Mouse (Mus musculus) heart, postnatal 0 days (tissue): ENCODE results near the gene Cckbr. TPM values are rescaled to one million over a fixed set of nuclear protein-coding genes. Genes with fewer than 3 reads are reported as not detected.

Source experiments
- ATAC-seq: fragments of 200-750 bp; cut with Nextera tagmentation; 2 replicates; pipeline ENCODE4 v1.8.0; 2017; ENCODE audit warnings: low read depth, moderate number of reproducible peaks, moderate library complexity; ENCODE audit not compliant: insufficient read depth
- DNase-seq: peaks from one replicate; pipeline ENCODE4 v3.0.0-alpha.2; 2016; ENCODE audit warnings: low spot score
- H3K27ac ChIP-seq: fragments of 300-500 bp; sonication (generic); 2 replicates; pipeline ENCODE4 v1.5.1; 2014; ENCODE audit warnings: low read depth, mild to moderate bottlenecking
- H3K27me3 ChIP-seq: fragments of 300-500 bp; sonication (generic); 2 replicates; pipeline ENCODE4 v1.6.1; 2014; ENCODE audit warnings: low read length, mixed read lengths; ENCODE audit not compliant: control insufficient read depth, insufficient read depth
- H3K36me3 ChIP-seq: fragments of 300-500 bp; sonication (generic); replicated peaks from 2 replicates; pipeline ENCODE4 v1.6.1; 2014; ENCODE audit warnings: low read length, mixed read lengths; ENCODE audit not compliant: control insufficient read depth, insufficient read depth
- H3K4me1 ChIP-seq: fragments of 300-500 bp; sonication (generic); 2 replicates; pipeline ENCODE4 v1.6.1; 2014; ENCODE audit warnings: antibody characterized with exemption; ENCODE audit not compliant: control insufficient read depth, insufficient read depth
- H3K4me2 ChIP-seq: fragments of 300-500 bp; sonication (generic); 2 replicates; pipeline ENCODE4 v1.6.1; 2014; ENCODE audit warnings: low read depth, mild to moderate bottlenecking, low read length, moderate library complexity
- H3K4me3 ChIP-seq: fragments of 300-500 bp; sonication (generic); 2 replicates; pipeline ENCODE4 v1.5.1; 2014; ENCODE audit warnings: low read depth, low read length
- H3K9ac ChIP-seq: fragments of 300-500 bp; sonication (generic); replicated peaks from 2 replicates; pipeline ENCODE4 v1.6.1; 2014; ENCODE audit warnings: low read depth, low read length, mixed read lengths
- H3K9me3 ChIP-seq: fragments of 300-500 bp; sonication (generic); replicated peaks from 2 replicates; pipeline ENCODE4 v1.6.1; 2016; ENCODE audit warnings: low read length; ENCODE audit not compliant: control insufficient read depth
- CTCF ChIP-seq: IDR thresholded peaks from 2 replicates; pipeline ENCODE4 v1.5.1; 2016; ENCODE audit warnings: antibody characterized with exemption, control low read depth, low read depth
- EP300 ChIP-seq: IDR thresholded peaks from 2 replicates; pipeline ENCODE4 v1.6.1; 2016; ENCODE audit warnings: antibody characterized with exemption, low read depth
- WGBS: fragments of 180-500 bp; shearing (Covaris S2); extraction: QIAGEN DNeasy Blood & Tissue Kit; methylation state at CpG from one replicate; pipeline ENCODE4 v1.1.7; 2014; 5-methylcytosine and 5-hydroxymethylcytosine counted together
- polyA plus RNA-seq: library from polyadenylated mRNA; unstranded; fragments of >200 nt; fragmentation: Nextera tagmentation; extraction: Ambion mirVana; gene quantifications from 2 replicates; pipeline ENCODE4 v1.2.1, GENCODE M21; 2015
- total RNA-seq: library from RNA; depleted of rRNA; stranded (reverse); fragments of >200 nt; gene quantifications from 2 replicates; pipeline ENCODE4 v1.2.3, GENCODE M21; 2014; ENCODE audit warnings: low replicate concordance

Cckbr gene
- total and polyA plus RNA-seq, 2 experiments from 2014 or later, result not detected

DNA sequence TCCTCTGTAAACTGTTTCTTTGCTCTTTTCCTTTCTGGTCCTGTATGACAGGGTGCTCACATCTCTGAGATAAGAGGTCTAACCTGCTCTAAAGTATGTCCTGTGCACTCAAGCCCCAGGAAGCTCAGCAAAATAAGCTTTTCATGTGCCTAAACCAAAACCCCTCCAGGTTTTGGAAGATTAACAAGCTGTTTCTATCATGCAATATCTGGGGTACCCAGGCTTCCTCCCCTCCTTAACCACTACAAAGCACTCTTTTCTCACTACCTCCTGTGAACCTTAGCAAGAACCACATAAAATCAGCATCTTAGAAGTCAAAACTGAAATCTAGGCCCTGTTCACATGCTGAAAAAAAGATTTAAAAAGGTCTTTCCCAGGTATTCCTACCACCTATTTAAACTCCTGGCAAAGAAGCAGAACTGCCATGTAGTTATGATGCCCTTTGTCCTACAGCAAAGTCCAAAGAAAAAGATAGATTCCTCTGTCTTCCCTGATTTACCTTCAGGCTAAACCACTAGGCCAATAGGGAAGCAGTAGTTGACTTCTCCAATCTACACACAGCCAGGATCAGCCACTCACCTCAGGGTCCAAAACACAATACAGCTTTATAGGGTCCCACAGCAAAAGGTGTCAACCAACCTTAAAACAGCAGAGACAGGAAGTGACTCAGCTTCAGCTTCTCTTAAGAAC is 30.3 kb upstream of the Cckbr start:
- Histone ChIP-seq H3K27me3 (no peaks in the 10 kb centered on the region), H3K9ac (no peak overlapping the region), H3K9me3 (no peaks in the 10 kb centered on the region), H3K27ac (no peak overlapping the region), H3K4me2 (no peak overlapping the region), H3K4me3 (no peak overlapping the region), H3K36me3 (peaks cover 5% of the 10 kb centered on the region; the same call in 1 of the 2 replicates), H3K4me1 (0 out of 2 replicates have a peak, but pooled peaks cover 5% of the 10 kb centered on the region)
- ATAC-seq, result no peak
- DNase-seq, result no peak
- TF ChIP-seq CTCF, result no peak
- no peak for TF ChIP-seq EP300

DNA sequence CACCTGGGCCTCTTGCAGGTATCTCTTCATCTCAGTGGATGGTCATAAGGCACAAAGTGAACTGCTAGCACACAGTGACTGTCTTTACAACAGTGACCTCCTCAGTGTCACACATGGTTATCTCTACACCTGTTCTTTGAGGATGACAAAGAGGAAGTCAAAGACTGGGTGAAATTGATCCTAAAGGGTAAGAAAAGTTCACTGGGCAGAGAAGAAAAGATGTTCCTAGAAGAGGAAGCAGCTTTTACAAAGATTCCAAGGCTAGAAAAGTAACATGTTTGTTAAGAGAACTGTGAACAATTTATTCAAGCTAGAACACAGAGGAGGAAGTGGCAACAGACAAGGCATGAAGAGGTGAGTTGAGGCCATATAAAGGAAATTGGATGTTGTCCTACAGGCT is 29.4 kb upstream of the Cckbr start:
- H3K27me3 ChIP-seq, result no peaks in the 10 kb centered on the region
- peaks cover 5% of the 10 kb centered on the region; the same call in 1 of the 2 replicates for H3K36me3 ChIP-seq
- DNase-seq (no peak), ATAC-seq (no peak)
- peaks cover 5% of the 10 kb centered on the region; the same call in 1 of the 2 replicates for H3K4me1 ChIP-seq
- no peak overlapping the region for H3K4me3 ChIP-seq
- H3K27ac ChIP-seq, result no peak overlapping the region
- no peak overlapping the region for H3K4me2 ChIP-seq
- no peak overlapping the region for H3K9ac ChIP-seq
- TF ChIP-seq EP300, result no peak
- no peak for TF ChIP-seq CTCF
- H3K9me3 ChIP-seq, result no peaks in the 10 kb centered on the region

DNA sequence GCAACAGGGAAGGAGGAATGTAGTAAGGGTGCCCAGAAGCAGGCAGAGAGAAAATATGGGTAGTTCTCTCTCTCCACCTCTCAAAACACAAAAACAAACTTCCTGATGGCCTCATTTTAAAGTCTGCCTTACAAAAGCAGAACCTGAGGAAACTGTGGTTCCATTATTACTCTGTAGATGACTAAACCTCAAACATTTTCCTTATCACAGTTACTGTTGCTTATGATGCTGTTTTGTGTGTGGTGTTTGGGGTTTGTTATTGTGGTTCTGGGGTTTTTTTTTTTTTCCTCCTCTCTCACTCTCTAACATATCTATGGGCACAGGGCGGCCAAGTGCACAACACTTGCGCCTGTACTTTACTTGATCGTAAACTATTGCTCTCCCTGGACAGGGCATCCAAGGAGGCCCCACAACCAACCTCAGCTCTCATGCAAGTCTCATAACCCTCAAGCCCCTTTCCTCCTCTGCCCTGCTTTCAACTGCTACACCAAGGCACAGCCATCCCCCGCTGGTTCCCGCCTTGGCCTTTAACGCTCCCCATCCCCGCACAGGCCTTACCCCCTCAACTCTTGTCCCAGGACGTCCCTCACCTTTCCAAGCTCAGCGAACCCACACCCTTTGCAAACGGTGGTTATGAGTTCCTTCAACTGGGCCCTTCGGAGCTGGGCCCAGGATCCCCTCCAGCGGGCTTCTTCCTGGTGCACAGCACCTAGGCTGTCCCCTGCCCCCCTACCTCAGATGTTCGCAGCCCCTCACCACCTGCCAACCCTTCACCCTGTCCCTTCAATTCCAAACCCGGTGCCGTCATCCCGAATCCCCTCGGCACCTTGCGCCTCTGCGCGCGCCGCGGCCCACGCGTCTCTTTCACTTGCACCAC is 26.2 kb upstream of the Cckbr start:
- Histone ChIP-seq H3K27ac (peak overlapping the region; percentile 62), H3K9ac (peak overlapping the region; percentile 86), H3K27me3 (no peaks in the 10 kb centered on the region), H3K4me3 (peak overlapping the region; percentile 91), H3K9me3 (no peaks in the 10 kb centered on the region), H3K36me3 (0 out of 2 replicates have a peak, but pooled peaks cover 5% of the 10 kb centered on the region), H3K4me2 (peak overlapping the region; percentile 86), H3K4me1 (peaks cover 5% of the 10 kb centered on the region; the same call in 1 of the 2 replicates)
- DNase-seq, result no peak
- under 1% methylated on average over 25 of the region's 25 CpGs for WGBS
- TF ChIP-seq EP300 (no peak), CTCF (no peak)
- ATAC-seq, result no peak

DNA sequence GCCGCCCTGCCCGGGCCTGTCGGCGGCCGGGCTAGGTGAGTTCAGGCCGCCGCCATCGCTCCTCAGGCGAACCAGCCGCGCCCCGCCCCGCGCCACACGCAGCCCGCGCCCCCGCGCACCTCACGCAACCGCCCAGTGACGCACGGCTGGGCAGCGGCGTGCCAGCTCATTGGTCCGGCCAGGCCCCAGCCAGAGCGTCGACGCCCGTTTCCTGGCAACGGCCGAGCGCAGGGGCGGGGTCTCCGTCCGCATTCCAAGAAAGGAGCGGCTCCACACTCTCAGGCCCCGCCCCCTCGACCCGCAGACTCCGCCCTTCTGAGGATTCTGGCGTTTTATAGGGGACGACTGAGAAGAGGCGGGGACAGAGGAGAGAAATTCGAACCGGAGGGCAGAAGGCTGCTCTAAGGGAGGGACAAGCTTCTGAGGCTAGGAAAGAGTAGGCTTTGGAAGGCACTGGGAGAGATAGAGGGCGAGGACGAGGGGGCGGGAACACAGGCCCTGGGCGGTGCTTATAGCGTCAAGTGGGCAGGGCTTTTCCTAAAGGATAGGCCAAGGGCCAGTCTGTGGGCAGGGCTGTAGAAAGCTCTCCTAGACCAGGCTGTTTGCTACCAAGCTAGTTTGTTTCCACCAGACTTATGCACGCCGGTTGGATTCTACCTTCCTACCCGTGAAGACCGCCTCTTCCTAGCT is 25.5 kb upstream of the Cckbr start, which contains the start of gene Fam160a2:
TSS of gene Fam160a2 (minus strand) at position 120 of the 690 bp plus-strand sequence.
- Histone ChIP-seq H3K4me3 (peak within 1 kb of the TSS; percentile 91), H3K9me3 (no peaks in the 10 kb centered on the region), H3K4me1 (peaks cover 5% of the 10 kb centered on the region; the same call in 1 of the 2 replicates), H3K27me3 (no peaks in the 10 kb centered on the region), H3K4me2 (peak within 1 kb of the TSS; percentile 86), H3K27ac (peak within 1 kb of the TSS; percentile 85), H3K9ac (peak within 1 kb of the TSS; percentile 86), H3K36me3 (0 out of 2 replicates have a peak, but pooled peaks cover 4% of the 10 kb centered on the region)
- no peak for TF ChIP-seq CTCF
- no peak for TF ChIP-seq EP300
- ATAC-seq, result peak; percentile 97
- WGBS, result under 1% methylated on average over 54 of the region's 55 CpGs
- DNase-seq, result peak; percentile 100

DNA sequence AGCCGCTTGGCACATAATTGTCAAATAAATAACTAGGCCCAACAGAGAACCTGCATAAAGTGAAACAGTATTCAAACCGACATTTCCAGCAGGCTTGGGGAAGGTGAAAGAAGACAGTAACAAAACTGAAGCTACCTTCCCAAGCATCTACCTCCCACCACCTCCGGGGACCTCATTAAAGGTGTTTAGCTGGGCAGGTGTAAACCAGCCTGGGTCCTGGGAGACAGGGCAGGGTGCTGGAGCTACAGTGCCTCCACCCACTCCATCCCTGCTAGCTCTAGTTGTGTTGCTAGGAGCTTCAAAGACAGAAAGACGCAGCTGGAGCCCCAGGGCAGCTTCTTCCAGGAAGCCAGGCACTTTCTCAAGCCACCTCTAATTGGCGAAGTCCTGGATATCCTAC is 21.3 kb upstream of the Cckbr start, which contains the start of gene Cnga4:
TSS of gene Cnga4 (plus strand) at position 301 of the 400 bp plus-strand sequence.
- Histone ChIP-seq H3K27me3 (no peaks in the 10 kb centered on the region), H3K4me2 (no peak within 1 kb of the TSS), H3K4me1 (peaks cover 2% of the 10 kb centered on the region; the same call in 1 of the 2 replicates), H3K9ac (no peak within 1 kb of the TSS), H3K9me3 (no peaks in the 10 kb centered on the region), H3K4me3 (no peak within 1 kb of the TSS), H3K27ac (no peak within 1 kb of the TSS), H3K36me3 (no peaks in the 10 kb centered on the region)
- DNase-seq (no peak), ATAC-seq (no peak)
- 69% methylated on average over 5 of the region's 5 CpGs for WGBS
- TF ChIP-seq CTCF (no peak), EP300 (no peak)
